Mouse (Mus musculus): Measurements from ENCODE around the gene Etaa1.
A peak's percentile ranks its signal among the peaks of the same experiment; 100 is the strongest.
"Not testable (repeated sequence)": the region's sequence is repeated elsewhere in the genome, so short reads cannot be mapped to it uniquely, and the experiment has no call there.

Gene Etaa1

DNA sequence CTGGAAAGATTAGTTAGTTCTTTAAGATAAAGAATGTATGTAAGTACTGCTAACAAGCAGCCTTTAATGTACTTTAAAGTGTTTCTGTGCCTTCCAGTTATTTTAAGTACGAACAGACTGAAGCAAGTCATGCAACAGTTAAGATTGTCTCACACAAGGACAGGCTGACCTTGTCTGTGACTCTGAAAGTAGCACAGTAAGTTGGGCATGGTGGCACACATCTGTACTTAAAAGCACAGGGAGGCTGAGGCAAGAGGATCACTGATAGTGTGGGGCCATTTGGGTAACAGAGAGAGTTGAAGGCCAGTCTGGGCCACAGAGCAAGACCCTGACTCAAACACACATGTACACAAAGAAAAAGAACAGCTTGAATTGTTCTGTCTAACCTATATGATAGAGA lies 14.5 kb downstream of the Etaa1 start:
- Histone ChIP-seq H3K4me1 (replicated peaks; ENCODE audit: low read depth, low read length) (peaks cover under 1% of the 10 kb centered on the region; the same call in 1 of the 2 replicates), H3K36me3 (ENCODE audit: insufficient read depth, low read length) (peaks cover 58% of the 10 kb centered on the region), H3K27me3 (ENCODE audit: insufficient read depth, low read length) (no peaks in the 10 kb centered on the region), H3K4me3 (replicated peaks; ENCODE audit: low read length) (no peak overlapping the region), H3K9me3 (ENCODE audit: low read length) (peaks cover 56% of the 10 kb centered on the region)
- no peak for TF ChIP-seq CTCF (conservative IDR thresholded peaks at IDR 0.05; ENCODE audit: low read length)
- TF ChIP-seq NANOG (IDR thresholded peaks at IDR 0.05; ENCODE audit: borderline replicate concordance, low read length), result no peak
- TF ChIP-seq POU5F1 (IDR thresholded peaks at IDR 0.05; ENCODE audit: borderline replicate concordance, low read length), result no peak

DNA sequence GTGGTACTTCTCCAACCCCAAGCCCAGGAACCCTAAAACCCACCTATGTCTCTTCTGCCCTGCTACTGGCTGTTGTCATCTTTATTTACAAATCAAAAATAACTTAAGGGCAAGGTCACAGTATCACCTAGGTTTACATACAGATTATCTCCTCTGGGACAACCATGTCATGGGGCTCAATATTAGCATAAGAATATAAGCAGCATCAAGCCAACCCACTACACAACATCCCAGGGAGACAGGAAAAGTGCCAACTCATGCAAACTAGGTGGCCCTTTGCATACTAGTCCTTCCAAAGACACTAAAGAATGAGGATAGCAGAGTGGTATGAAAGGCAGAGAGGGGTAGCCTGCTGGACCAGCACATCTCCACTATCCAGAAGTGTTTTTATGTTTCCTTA lies 15.7 kb downstream of the Etaa1 start:
- Histone ChIP-seq H3K4me3 (replicated peaks; ENCODE audit: low read length) (no peak overlapping the region), H3K4me1 (replicated peaks; ENCODE audit: low read depth, low read length) (no peaks in the 10 kb centered on the region), H3K9me3 (ENCODE audit: low read length) (peaks cover 62% of the 10 kb centered on the region), H3K36me3 (ENCODE audit: insufficient read depth, low read length) (peaks cover 47% of the 10 kb centered on the region), H3K27me3 (ENCODE audit: insufficient read depth, low read length) (no peaks in the 10 kb centered on the region)
- TF ChIP-seq NANOG (IDR thresholded peaks at IDR 0.05; ENCODE audit: borderline replicate concordance, low read length) (no peak), CTCF (conservative IDR thresholded peaks at IDR 0.05; ENCODE audit: low read length) (no peak), POU5F1 (IDR thresholded peaks at IDR 0.05; ENCODE audit: borderline replicate concordance, low read length) (no peak)

DNA sequence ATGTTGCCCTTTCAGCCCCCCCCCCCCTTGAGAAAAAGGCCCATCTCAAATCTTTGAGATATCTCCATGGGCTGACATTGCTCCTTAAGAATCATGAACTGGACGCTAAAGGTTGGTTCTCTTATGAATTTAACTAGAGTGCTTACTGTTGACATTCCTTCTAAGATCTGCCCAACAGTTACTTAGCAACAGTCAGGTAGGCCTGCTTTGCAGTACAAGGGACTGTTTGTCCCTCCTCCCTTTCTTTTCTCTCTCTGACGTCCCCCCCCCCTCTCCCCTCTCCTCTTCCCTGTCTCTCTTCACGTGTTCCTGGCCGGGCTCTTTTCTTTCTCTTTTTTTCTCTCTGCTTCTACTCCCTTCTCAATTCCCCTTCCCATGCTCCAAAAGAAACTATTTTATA lies 35.8 kb downstream of the Etaa1 start:
- no peaks in the 10 kb centered on the region for H3K27me3 ChIP-seq (ENCODE audit: insufficient read depth, low read length)
- H3K36me3 ChIP-seq (ENCODE audit: insufficient read depth, low read length), result no peaks in the 10 kb centered on the region
- peaks cover 7% of the 10 kb centered on the region; the same call in 1 of the 2 replicates for H3K4me1 ChIP-seq (replicated peaks; ENCODE audit: low read depth, low read length)
- H3K4me3 ChIP-seq (replicated peaks; ENCODE audit: low read length), result no peak overlapping the region
- peaks cover 36% of the 10 kb centered on the region for H3K9me3 ChIP-seq (ENCODE audit: low read length)
- TF ChIP-seq NANOG (IDR thresholded peaks at IDR 0.05; ENCODE audit: borderline replicate concordance, low read length) (no peak), CTCF (conservative IDR thresholded peaks at IDR 0.05; ENCODE audit: low read length) (no peak)

DNA sequence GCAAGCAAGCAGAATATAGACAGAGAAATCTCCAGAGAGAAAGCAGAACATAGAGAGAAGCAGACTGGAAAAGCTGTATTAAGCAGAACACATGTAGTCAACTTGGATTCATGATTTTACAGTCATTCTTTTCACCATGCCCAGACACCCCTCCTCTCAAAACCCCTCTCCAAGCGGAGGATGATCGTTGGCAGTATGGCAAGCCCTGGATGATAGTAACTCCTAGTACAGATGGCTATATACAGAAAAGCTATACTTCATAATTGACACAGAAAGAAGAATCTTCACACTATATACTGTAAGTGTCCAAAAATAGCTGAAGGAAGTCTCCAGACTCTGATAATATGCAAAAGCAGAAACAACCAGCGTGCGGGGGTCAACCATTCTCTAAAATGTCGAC lies 36.6 kb downstream of the Etaa1 start:
- no peak overlapping the region for H3K4me3 ChIP-seq (replicated peaks; ENCODE audit: low read length)
- TF ChIP-seq CTCF (conservative IDR thresholded peaks at IDR 0.05; ENCODE audit: low read length) (no peak), POU5F1 (IDR thresholded peaks at IDR 0.05; ENCODE audit: borderline replicate concordance, low read length) (no peak), NANOG (IDR thresholded peaks at IDR 0.05; ENCODE audit: borderline replicate concordance, low read length) (no peak)
- peaks cover 44% of the 10 kb centered on the region for H3K9me3 ChIP-seq (ENCODE audit: low read length)
- peaks cover 4% of the 10 kb centered on the region; the same call in 1 of the 2 replicates for H3K36me3 ChIP-seq (ENCODE audit: insufficient read depth, low read length)
- H3K27me3 ChIP-seq (ENCODE audit: insufficient read depth, low read length), result no peaks in the 10 kb centered on the region
- peaks cover 7% of the 10 kb centered on the region; the same call in 1 of the 2 replicates for H3K4me1 ChIP-seq (replicated peaks; ENCODE audit: low read depth, low read length)

DNA sequence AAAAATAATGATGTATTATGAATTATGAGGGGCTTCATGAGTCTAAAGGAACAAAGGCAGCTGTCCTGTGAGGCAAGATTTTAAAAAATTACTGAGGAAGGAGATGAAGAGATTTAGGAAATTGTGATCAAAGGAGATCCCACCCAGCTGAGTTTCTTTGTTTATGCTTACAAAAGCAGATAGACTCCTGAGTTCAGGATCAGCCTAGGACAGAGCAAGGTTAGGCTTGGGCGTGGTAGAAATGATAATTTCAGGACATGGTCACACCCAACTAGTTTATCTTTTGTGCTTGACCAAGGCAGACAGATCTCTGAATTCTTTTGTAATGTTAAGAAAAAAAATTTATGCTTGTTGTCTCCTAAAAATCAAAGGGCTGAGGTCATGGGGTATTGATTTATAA lies 37.2 kb downstream of the Etaa1 start:
- H3K4me3 ChIP-seq (replicated peaks; ENCODE audit: low read length), result no peak overlapping the region
- H3K4me1 ChIP-seq (replicated peaks; ENCODE audit: low read depth, low read length), result peaks cover 7% of the 10 kb centered on the region; the same call in 1 of the 2 replicates
- H3K27me3 ChIP-seq (ENCODE audit: insufficient read depth, low read length), result no peaks in the 10 kb centered on the region
- peaks cover 50% of the 10 kb centered on the region for H3K9me3 ChIP-seq (ENCODE audit: low read length)
- H3K36me3 ChIP-seq (ENCODE audit: insufficient read depth, low read length), result peaks cover 4% of the 10 kb centered on the region; the same call in 1 of the 2 replicates
- TF ChIP-seq NANOG (IDR thresholded peaks at IDR 0.05; ENCODE audit: borderline replicate concordance, low read length), result no peak
- TF ChIP-seq CTCF (conservative IDR thresholded peaks at IDR 0.05; ENCODE audit: low read length), result no peak
- TF ChIP-seq POU5F1 (IDR thresholded peaks at IDR 0.05; ENCODE audit: borderline replicate concordance, low read length), result no peak

DNA sequence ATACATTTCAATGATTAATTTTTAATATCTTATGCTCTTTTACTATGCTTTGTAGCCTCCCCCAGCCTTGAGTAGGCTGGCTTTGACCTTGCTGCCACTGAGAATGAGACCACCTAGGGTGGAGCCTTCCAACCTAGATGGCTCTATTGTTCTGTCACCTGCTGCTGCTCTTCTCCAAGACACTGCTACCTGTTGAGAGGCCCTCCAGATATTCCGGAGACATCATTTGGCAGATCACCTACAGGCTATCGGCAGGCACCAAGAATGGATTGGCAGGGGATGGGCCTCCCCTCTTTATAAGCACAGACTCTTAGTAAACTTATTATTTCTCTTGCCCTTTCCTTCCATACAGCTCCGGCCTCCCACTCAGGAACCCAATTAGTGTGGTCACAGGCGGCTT lies 52.7 kb downstream of the Etaa1 start:
- TF ChIP-seq NANOG (IDR thresholded peaks at IDR 0.05; ENCODE audit: borderline replicate concordance, low read length), result peak; percentile 5; the same call in 1 of the 2 replicates
- not testable (repeated sequence) for H3K27me3 ChIP-seq (ENCODE audit: insufficient read depth, low read length); H3K4me3 ChIP-seq (replicated peaks; ENCODE audit: low read length); H3K36me3 ChIP-seq (ENCODE audit: insufficient read depth, low read length)
- H3K9me3 ChIP-seq (ENCODE audit: low read length), result peaks cover 25% of the 10 kb centered on the region
- H3K4me1 ChIP-seq (replicated peaks; ENCODE audit: low read depth, low read length), result peaks cover 11% of the 10 kb centered on the region
